Mouse (Mus musculus) thymus, postnatal 25 days (tissue): ENCODE measurements around the gene Gm8251.
"Not testable (repeated sequence)": the region's sequence is repeated elsewhere in the genome, so short reads cannot be mapped to it uniquely, and the experiment has no call there.

Experiments used
- DNase-seq: peaks from one replicate; pipeline ENCODE4 v3.0.0; 2022

Gm8251 gene

DNA sequence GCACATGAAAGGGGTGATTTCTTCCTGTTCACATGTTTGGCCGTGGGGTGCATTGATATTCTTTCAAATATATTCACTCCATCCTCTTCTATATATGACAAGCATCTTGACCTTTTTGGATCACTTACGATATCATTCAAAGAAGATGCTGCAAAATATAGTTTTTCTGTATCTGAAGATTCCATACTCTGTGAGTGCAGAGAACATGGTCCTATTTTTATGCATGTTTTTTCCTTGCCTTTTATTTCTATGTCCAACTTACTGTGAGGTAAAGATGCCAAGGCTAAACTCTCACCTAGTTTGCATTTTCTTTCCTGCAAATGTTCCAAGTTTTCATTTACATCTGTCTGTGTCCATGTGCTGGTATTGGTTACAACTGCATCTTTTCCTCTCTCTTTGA, at the start of gene Gm8251:
Gene Gm8251 (minus strand): TSS at position 101 of the 400 bp plus-strand sequence.
- no peak for DNase-seq

DNA sequence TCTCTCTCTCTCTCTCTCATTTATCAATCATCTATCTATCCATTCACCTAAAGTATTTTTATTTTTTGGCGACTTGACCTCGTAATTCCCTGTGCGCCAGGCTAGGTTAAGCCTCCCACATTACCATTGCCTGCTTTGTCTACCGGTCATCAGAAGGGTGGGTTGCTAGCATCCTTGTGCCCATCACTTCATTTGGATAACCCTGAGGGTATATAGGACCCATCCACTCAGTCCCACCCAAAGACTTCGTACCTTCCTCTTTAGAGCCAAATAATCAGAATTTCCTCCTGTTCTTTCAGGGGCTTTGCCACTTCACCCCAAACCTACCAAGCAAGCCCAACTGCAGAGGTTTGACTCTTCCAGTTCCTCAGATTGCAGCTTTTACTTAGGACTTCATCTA, 41.2 kb upstream of the Gm8251 start:
- DNase-seq, result no peak

DNA sequence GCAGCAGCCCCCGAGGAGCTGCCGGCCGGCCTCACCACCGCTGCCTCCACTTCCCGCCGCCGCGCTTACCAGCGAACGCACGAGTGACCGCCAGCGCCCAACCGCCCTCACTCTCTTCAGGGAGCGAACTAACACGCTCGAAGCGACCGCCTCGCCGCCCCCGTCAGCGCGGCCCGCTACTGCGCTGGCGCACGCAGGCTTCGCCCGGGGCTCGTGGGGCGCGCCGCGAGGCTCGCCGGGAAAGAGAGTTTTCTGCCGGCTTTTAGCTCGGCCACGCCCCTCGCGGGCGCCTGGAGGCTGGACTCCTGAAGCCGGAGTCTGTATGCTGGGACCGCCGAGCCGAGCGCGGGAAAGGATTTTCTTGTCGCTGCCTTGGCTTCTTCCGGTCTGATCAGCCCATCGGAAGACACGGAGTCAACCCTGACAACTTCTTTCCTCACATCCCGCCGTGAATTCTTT, 40.6 kb upstream of the Gm8251 start, which contains the start of gene Tex30:
Gene Tex30 (minus strand): TSS at position 183 of the 459 bp plus-strand sequence.
- DNase-seq, result peak; percentile 93

DNA sequence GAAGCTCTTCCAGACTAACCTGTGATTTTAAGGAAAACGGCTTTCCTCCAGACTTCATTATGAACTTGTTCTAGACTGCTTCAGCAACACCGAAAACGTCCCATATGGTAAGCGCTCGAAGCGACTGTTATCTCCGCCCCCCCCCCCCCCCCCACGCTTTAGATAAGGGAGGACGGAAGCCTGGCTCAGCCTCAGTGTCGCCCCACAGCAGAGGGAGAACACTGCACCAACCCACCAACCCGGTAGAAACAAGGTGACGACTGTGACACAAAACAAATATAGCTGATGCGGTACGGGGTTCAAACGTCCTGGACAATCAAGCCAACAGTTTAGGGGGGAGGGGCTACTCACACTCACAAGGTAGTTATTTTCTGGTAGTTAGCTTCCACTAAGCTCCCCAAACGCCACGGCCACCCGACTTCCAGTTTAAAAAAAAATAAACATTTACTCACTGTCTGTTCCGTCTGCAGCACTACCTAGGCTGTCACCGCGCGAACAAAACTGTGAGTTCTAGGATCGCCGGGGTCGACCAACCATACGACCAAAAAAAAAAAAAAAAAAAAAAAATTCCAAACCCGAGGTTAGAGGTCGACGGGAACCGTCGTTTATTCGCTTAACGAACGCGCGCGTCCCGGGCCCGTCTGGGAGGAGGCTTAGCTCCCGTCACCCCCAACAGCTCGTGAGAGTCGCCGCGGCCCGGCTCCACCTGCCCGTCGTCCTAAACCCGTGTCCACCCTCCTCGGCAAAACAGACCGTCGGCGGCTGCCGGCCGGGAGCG, 39.9 kb upstream of the Gm8251 start:
- peak; percentile 59 for DNase-seq

DNA sequence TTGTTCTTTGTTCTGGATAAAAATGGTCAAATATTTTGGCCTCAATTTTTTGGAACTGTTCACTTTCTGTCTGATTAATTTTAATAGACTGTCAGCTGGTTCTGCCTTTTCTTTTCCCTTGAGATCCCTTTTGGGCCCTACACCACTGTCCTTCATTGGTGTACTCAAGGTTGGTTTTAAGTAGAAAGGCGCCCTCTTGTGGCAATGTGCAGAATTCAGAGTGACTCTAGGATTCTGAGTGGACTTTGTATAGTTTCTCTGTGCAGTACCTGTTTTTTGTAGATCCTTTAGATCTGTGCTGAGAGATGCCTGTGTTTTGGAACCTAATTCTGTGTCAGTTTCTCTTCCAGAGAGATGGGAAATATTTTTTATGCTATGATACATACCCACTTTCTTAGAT, 2.9 kb upstream of the Gm8251 start:
- DNase-seq, result peak; percentile 63

DNA sequence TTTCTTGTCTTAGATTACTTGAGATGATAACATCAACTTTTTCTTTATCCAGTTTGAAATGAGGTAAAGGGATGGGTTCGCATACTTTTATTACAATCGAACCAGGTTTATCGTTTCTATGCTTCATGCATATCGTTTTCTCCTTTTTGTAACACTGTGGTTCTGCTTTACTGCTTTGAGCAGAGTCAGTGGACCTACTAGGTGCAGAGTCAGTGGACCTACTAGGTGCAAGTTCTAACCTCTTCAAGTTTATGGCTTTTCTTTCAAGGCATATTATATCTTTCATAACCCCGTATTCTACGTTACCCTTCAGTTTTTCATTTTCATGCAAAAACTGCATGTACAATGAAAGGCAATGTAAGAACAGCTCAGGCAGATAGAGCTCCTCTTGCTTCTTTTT, 1.7 kb upstream of the Gm8251 start:
- no peak for DNase-seq

DNA sequence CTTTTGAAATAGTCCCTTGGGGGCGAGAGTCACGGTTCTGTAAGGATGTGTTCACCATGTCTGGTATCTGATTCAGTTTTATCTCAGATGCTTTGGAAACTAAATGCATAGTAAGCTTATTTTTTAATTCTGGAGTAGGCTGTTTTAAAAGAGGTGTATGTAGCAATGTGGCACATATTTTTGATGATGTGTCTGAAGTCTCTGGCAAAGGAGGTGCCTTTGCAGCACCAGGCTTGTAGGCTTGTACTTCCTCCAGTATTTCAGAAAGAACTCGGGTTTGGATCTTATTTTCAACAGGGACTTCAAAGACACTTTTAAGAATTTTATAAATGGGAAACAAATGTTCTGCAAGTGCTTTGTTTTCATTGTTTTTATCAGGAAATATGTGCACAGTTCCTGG, 3.9 kb downstream of the Gm8251 start:
- no peak for DNase-seq

DNA sequence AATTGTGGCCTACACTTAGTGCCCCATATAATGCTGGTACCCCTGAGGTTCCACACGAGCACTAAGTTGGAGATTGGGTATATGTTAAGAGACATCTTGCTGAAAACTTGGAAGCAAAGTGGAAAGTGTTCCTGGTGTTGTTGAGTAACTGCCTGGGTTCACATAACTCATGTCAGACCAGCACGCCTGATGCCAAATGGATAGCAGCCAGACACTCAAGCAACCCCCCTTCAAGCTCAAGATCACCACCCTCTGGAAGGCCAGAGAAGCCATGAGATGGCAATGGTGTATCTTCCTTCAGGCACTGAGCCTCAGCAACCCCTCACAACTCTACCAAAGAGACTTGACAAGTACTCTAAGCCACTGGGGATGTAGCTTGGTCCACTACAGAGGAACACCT, 15.2 kb downstream of the Gm8251 start:
- DNase-seq, result no peak

DNA sequence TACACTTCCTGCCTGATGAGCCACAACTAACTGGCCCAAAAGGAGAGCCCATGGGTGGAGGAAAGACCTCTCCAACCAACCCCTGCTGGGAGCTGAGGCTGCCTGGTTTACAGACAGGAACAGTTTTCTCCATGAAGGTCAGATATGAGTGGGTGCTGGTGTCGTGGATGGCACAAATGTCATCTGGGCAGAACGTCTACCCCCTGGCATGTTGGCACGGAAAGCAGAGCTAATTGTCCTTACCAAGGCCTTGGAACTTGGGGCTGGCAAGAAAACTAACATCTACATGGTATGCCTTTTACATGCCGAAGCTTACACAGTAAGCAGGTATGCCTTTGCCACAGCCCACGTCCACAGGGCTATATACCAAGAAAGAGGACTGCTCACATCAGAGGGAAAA, 16.0 kb downstream of the Gm8251 start:
- not testable (repeated sequence) for DNase-seq

DNA sequence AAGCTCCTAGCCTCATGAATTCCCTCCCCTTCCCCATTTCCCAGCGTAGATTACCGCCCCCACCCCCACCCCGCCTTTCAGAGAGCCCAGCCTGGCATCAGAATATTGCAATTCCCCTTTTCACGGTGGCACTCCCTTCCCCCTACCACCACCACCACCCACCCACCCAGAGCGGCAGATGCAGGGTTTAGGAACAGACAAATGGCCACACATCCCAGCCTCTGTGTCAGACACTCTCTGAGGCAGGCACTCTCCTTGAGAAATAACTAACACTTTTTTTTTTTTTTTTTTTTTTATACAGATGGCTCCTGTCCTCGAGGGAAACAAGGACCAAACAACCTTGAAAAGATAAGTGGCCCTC, 19.2 kb downstream of the Gm8251 start:
- no peak for DNase-seq

DNA sequence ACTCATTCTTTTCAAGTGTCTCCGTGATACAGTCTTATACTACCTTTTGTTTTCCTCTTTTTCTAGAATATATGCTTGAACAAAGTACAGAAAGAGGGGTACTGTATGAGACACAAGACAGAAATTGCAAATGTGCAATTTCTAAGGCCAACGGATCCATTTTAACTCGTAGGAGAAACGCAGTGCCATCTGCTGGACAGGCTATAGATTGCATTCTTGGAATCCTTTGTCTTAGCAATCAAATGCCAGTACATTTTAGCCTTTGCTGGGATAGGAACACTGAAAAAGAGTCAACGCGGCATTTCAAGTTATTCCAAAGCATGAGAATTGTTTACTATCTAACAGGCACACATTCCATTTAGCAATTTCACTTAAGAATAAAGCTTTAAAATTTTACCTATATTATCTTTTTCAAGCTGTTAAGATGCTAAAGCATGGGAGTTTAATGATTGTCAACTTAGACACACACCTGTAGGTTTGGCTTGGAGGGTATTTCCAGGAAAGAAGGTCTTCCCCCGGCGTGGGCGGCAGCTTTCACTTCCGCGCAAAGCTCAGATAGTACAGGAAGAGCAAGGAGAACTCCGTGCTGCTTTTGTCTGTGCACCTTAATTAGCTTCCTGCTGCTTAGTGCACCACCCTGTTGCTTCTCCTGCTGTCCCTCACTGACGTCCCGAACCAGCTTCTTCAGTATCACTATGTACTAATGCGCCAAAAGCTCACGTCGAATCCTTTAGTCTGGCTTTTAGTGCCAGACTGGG, 19.8 kb downstream of the Gm8251 start:
- peak; percentile 64 for DNase-seq

DNA sequence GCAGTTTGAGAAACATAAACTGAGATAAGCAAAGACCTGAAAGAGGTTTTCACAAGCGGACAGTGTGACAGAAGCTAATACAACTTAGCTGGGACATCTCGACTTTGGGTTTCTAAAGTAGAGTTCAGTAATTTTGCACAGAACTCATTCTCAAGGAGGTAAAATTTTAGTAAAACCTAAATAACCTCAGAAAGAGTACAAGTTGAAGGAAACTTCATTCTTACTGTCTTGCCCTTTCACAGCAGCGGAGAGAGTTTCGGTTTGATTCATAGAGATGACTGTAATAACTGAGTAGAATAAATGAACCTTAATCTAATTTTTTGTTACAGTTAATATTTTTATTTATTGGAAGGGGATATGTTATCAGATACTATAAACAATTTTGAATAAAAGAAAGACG, 28.8 kb downstream of the Gm8251 start:
- DNase-seq, result no peak

DNA sequence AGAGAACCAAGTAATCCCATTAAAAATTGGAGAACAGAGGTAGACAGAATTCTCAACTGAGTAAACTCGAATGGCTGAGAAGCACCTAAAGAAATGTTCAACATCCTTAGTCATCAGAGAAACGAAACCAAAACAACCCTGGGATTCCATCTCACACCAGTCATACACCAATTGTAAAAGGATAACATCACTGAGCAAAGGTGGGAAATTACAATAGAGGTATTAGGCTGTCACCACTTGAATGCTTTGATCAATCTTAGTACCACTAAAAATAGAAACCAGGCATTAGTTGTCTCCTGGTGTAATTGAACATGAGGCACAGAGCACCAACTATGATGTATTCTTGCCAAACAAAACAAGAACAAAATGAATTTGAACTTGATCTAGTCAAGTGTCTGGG, 29.5 kb downstream of the Gm8251 start:
- no peak for DNase-seq

DNA sequence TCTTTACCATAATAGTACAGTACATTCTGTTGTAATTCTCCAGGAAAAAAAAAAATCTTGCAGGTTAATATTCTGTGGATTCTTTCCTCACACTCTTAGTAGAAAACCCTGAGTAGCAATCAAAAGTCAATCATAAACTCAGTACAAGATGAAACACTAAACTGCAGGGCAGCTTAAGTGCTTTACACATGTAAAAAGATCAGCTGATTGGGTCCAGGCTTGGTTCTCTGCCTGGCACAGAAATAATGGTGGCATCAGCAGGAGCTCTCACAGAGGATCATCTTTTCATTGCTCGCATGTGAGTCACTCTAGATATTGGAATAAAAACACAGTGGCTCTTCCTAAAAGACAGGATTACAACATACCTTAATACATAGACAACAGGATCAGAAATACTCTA, 34.1 kb downstream of the Gm8251 start:
- no peak for DNase-seq

DNA sequence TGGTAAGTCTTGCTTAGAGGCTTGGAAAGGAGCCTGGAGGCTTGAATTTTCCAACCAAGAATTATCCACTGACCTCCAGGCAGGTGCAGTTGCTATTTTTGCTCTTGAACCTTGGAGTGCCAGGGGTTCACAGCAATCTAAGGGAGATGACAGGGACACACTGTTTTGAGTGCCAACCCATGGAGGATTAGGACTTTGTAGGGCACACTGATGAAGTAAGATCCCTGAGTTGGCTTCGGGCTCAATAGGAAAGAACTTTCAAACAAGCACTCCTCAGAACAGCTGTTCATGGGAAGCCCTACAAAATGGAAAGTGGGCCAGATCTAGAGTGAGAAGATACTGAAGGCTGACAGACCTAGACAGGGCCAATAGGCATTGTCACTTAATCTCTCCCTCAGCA, 39.1 kb downstream of the Gm8251 start:
- no peak for DNase-seq

DNA sequence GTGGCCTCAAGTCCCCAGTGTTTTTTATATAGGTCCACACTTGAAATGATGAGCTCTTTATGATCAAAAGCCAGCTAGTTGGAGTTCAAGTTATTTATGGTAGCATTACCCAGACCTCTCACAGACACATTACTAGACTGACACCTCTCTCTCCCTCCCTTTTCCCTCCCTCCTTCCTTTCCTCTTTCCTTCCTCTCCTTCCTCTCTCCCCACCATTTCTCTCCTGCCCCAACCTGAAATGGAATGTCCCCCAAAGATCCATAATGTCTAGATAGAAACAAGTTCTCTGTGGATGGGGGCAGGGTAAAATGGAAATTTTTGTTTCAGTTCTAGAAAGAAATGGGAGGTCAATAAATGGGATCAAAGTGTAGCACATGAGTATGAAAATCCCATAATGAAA, 41.8 kb downstream of the Gm8251 start, which contains the start of gene Mettl21c:
Gene Mettl21c (minus strand): TSS at position 101 of the 400 bp plus-strand sequence.
- no peak for DNase-seq

DNA sequence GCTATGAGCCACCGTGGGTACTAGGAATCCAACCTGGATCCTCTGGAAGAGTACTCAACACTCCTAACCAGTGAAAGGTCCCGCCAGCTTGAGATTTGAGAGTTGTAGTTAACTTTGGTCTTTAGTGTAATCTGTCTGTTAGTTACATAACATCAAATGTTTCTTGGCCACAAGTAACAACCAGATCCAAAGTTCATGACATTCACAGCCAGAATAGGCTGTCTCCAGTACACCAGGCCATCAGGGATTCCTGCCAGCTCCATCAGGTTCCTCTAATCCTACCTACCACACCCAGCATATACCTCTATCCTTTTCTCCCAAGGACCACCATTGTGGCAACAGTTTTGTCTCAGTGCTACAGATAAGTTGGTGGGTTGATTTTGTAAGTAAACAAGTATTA, 46.2 kb downstream of the Gm8251 start:
- no peak for DNase-seq
